Mouse (Mus musculus): ENCODE results near the gene Filip1.

- TF ChIP-seq POLR2A (IDR thresholded peaks at IDR 0.05; ENCODE audit: borderline replicate concordance, extremely low read depth, low read depth, low read length) = no peak
- no peak for TF ChIP-seq CTCF (IDR thresholded peaks at IDR 0.05; ENCODE audit: insufficient read depth, low read length)
These were observed 227.5 kb downstream of the Filip1 start for GRCm38 (mm10) chr9:79784934-79785793.
